Mouse (Mus musculus) cerebellum, adult 2 months (tissue): ENCODE measurements around the gene Arhgap45. TPM values are rescaled to one million over a fixed set of nuclear protein-coding genes. Genes with fewer than 3 reads are reported as not detected.

Experiments
- DNase-seq, 2 experiments: peaks; one replicate each; pipeline ENCODE4 v3.0.0; 2021
- H3K27ac ChIP-seq: fragments of 200-500 bp; 2 replicates; pipeline ENCODE4 v1.5.1; 2012; ENCODE audit warnings: low read length, control low read depth, inconsistent platforms; ENCODE audit not compliant: insufficient read depth
- H3K27me3 ChIP-seq: fragments of 200-500 bp; 2 replicates; pipeline ENCODE4 v1.6.1; 2012; ENCODE audit warnings: inconsistent platforms, mild to moderate bottlenecking, low read length, moderate library complexity; ENCODE audit not compliant: control insufficient read depth, insufficient read depth
- H3K4me1 ChIP-seq: fragments of 200-500 bp; 2 replicates; pipeline ENCODE4 v1.6.1; 2011; ENCODE audit warnings: low read length; ENCODE audit not compliant: control insufficient read depth, insufficient read depth
- H3K4me3 ChIP-seq: fragments of 200-500 bp; replicated peaks from 2 replicates; pipeline ENCODE3; 2011; ENCODE audit warnings: mild to moderate bottlenecking, low read depth, low read length, control low read depth; ENCODE audit not compliant: insufficient read depth
- CTCF ChIP-seq: fragments of 200-500 bp; IDR thresholded peaks from 2 replicates; pipeline ENCODE4 v1.5.1; 2011; ENCODE audit warnings: low read depth, mild to moderate bottlenecking, control low read depth, low read length, moderate library complexity, borderline replicate concordance; ENCODE audit not compliant: insufficient read depth
- POLR2A ChIP-seq: fragments of 200-500 bp; IDR thresholded peaks from 2 replicates; pipeline ENCODE4 v1.6.1; 2011; ENCODE audit warnings: low read length, control low read depth, borderline replicate concordance; ENCODE audit not compliant: insufficient read depth
- WGBS: fragments of 180-500 bp; shearing (Covaris S2); methylation state at CpG from one replicate; pipeline ENCODE4 v1.1.7; 2018; 5-methylcytosine and 5-hydroxymethylcytosine counted together
- polyA plus RNA-seq: library from polyadenylated mRNA; depleted of rRNA; stranded (reverse); fragments of >200 nt; gene quantifications from 2 replicates; pipeline ENCODE4 v1.2.3, GENCODE M21; 2012

Gene Arhgap45
- polyA plus RNA-seq, 1 experiment: 2.7 TPM

GRCm38 (mm10) chr10:79996272-79997033, 20.0 kb upstream of the Arhgap45 start, which contains the start of gene Abca7:
Abca7 (plus strand) TSS chr10:79996494.
- H3K4me1 ChIP-seq: no peaks in the 10 kb centered on the region
- peak within 1 kb of the TSS; percentile 34; the same call in 1 of the 2 replicates for H3K27ac ChIP-seq
- under 1% methylated on average over 34 of the region's 34 CpGs for WGBS
- H3K27me3 ChIP-seq: no peaks in the 10 kb centered on the region
- H3K4me3 ChIP-seq: peak within 1 kb of the TSS; percentile 74
- peak; percentile 29; the same call in 1 of the 2 replicates for TF ChIP-seq POLR2A
- no peak for TF ChIP-seq CTCF
- DNase-seq: peak; percentile 95 to 98

- peak; percentile 84 to 86 for DNase-seq
- no peaks in the 10 kb centered on the region for H3K4me1 ChIP-seq
- WGBS: under 1% methylated on average over 35 of the region's 35 CpGs
- H3K27me3 ChIP-seq: no peaks in the 10 kb centered on the region
- H3K4me3 ChIP-seq: peak overlapping the region; percentile 74
- TF ChIP-seq POLR2A (no peak), CTCF (no peak)
- H3K27ac ChIP-seq: peak overlapping the region; percentile 34; the same call in 1 of the 2 replicates
Measured at GRCm38 (mm10) chr10:79997034-79997760, 19.3 kb upstream of the Arhgap45 start.

DNA sequence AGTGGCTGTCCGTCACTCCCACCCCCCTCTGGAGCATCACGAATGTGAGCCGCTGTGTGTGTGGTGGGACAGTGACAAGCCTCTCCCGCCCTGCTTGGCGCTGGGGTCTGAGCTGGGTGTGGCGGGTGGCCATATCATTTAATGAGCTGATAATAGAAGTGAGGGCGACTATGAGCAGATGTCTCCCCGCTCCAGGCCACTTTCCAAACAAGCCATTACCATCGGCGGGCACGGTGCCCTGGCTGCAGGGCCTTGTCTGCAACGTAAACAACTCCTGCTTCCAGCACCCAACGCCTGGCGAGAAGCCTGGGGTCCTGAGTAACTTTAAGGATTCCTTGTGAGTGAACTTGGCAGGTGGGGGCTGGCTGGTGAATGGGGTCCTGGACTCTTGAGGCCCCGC, 18.6 kb upstream of the Arhgap45 start:
- no peak for TF ChIP-seq POLR2A
- TF ChIP-seq CTCF: no peak
- no peak overlapping the region for H3K27ac ChIP-seq
- H3K4me3 ChIP-seq: peak overlapping the region; percentile 74
- no peaks in the 10 kb centered on the region for H3K27me3 ChIP-seq
- DNase-seq: peak; percentile 77
- WGBS: 3% methylated on average over 15 of the region's 15 CpGs
- no peaks in the 10 kb centered on the region for H3K4me1 ChIP-seq

DNA sequence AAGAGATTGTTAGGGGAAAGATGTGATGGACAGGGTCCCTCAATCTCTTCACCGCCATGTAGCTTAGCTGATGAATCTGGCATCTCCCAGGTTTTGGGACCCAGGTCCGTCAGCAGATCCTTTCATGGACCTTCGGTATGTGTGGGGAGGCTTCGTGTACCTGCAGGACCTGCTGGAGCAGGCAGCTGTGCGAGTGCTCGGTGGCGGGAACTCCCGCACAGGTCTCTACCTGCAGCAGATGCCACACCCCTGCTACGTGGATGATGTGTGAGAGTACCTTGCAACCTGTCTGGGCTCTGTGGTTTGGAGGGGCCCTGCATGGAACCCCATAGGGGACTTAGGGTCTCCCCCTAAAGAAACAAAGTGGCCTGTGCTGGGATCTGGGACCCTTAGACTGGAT, 14.5 kb upstream of the Arhgap45 start:
- no peak overlapping the region for H3K4me3 ChIP-seq
- H3K27ac ChIP-seq: no peak overlapping the region
- no peaks in the 10 kb centered on the region for H3K4me1 ChIP-seq
- TF ChIP-seq POLR2A: no peak
- no peak for TF ChIP-seq CTCF
- no peaks in the 10 kb centered on the region for H3K27me3 ChIP-seq
- DNase-seq: no peak
- WGBS: 87% methylated on average over 9 of the region's 9 CpGs

- no peaks in the 10 kb centered on the region for H3K4me1 ChIP-seq
- no peak overlapping the region for H3K27ac ChIP-seq
- no peak for DNase-seq
- no peaks in the 10 kb centered on the region for H3K27me3 ChIP-seq
- H3K4me3 ChIP-seq: no peak overlapping the region
- no peak for TF ChIP-seq CTCF
- TF ChIP-seq POLR2A: no peak
- WGBS: 44% methylated on average over 21 of the region's 21 CpGs
Measured at GRCm38 (mm10) chr10:80002829-80003228, 13.6 kb upstream of the Arhgap45 start.

DNA sequence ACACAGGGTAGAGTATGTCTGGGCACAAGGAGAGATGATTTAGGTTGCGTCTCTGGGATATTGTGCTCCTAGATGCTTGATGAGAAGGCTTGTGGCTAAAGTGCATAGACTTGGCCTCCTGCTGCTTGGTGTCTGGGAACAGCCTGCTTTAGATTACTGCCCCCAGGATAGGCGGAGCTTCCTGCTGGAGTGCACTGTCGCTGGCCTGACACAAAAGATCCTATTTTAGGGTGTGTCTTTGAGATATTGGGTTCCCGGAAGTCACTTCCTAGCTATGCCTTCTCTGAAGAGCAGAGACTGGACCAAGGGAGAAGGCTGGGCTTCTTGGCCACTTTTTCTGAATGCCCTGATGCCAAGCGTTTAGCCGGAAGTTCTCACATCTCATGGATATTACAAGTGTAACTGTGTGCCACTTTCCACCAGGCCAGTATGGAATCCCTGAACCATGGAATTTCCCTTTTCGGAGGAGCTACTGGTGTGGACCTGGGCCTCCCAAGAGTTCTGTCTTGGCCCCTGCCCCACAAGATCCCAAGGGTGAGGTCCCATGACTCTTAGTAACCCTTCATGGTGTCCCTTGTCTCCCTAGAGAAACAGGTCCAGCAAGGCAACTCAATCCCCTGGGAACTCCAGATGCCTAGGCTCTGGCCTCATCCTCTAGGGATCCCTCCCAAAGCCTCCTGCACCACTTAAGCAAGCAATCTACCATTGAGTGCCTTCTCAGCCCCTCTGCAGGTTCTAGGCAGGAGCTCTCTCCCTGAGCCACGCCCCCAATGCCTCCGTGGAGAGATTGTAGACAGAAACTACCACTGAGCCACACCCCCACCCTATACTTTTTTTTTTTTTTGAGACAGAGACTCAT, 12.8 kb upstream of the Arhgap45 start:
- TF ChIP-seq CTCF (no peak), POLR2A (no peak)
- Histone ChIP-seq H3K27ac (no peak overlapping the region), H3K4me3 (no peak overlapping the region), H3K27me3 (no peaks in the 10 kb centered on the region), H3K4me1 (no peaks in the 10 kb centered on the region)
- WGBS: 66% methylated on average over 9 of the region's 9 CpGs
- no peak for DNase-seq

GRCm38 (mm10) chr10:80004233-80004705, 12.2 kb upstream of the Arhgap45 start:
- DNase-seq: no peak
- no peaks in the 10 kb centered on the region for H3K4me1 ChIP-seq
- TF ChIP-seq POLR2A: no peak
- TF ChIP-seq CTCF: no peak
- no peaks in the 10 kb centered on the region for H3K27me3 ChIP-seq
- H3K4me3 ChIP-seq: no peak overlapping the region
- no peak overlapping the region for H3K27ac ChIP-seq
- 36% methylated on average over 8 of the region's 8 CpGs for WGBS
